ENCODE assay signal across 8 mouse cellular contexts in the genomic region with DNA sequence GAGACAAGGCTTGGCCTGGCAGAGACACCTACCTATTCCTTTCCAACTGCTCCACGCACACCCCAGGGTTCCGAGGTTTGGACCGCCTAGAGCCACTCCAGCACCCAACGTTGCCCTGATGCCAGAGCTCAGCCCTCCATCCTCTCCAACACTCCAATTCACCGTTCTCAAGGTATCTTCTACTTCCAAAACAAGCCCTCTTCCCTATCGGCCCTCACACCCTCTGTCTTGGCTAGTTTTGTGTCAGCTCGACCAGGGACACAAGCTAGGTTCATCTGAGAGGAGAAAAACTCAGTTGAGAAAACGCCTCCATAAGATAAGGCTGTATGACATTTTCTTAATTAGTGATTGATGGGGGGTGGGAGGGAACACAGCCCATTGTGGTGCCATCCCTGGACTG. TPM values are rescaled to one million over a fixed set of nuclear protein-coding genes. Genes with fewer than 3 reads are reported as not detected.
DNase-seq lines count a peak whose midpoint lies in the region; ATAC-seq and TF ChIP-seq lines count a peak whose summit lies in the region.

A gene (minus strand): TSS at position 101 of the 400 bp plus-strand sequence.

- H3K27ac ChIP-seq in lung, embryonic 14.5 days (ENCODE audit: low read depth): peak within 1 kb of the TSS; percentile 78
- peak within 1 kb of the TSS; percentile 75 for H3K27ac ChIP-seq in embryonic facial prominence, embryonic 15.5 days (replicated peaks)
- H3K27ac ChIP-seq in limb, embryonic 11.5 days (replicated peaks; ENCODE audit: low read depth, low read length): no peak within 1 kb of the TSS; the same call in 1 of the 2 replicates

- no peaks in the 10 kb centered on the region for H3K9me3 ChIP-seq in lung, embryonic 14.5 days (ENCODE audit: low read depth, low read length)
- H3K9me3 ChIP-seq in embryonic facial prominence, embryonic 15.5 days (replicated peaks): no peaks in the 10 kb centered on the region
- H3K9me3 ChIP-seq in limb, embryonic 11.5 days (ENCODE audit: control insufficient read depth, low read length): no peaks in the 10 kb centered on the region

- ATAC-seq in lung, embryonic 14.5 days (ENCODE audit: insufficient read depth): no peak
- ATAC-seq in embryonic facial prominence, embryonic 15.5 days (ENCODE audit: insufficient number of reproducible peaks, low FRiP score, low TSS enrichment, low read depth): 0 out of 2 replicates have a peak, but pooled peaks have one; percentile 10
- ATAC-seq in limb, embryonic 11.5 days (ENCODE audit: insufficient number of reproducible peaks, low FRiP score, low TSS enrichment, low read depth): peak; percentile 50; the same call in 1 of the 2 replicates
- ATAC-seq in neutrophil, adult 5-6 weeks (ENCODE audit: extremely low read depth, insufficient number of reproducible peaks, low FRiP score, poor library complexity, severe bottlenecking): no peak

- no peak for DNase-seq in lung, embryonic 14.5 days
- no peak for DNase-seq in lung, postnatal 4 days
- DNase-seq in heart, postnatal 10 days: no peak
- no peak for DNase-seq in limb, embryonic 11.5 days (ENCODE audit: low spot score)
- DNase-seq in cerebellum, postnatal 14 days: no peak
- no peak for DNase-seq in cerebellum, postnatal 10 days

- intact Hi-C loops in heart, postnatal 10 days (cut with DNase I): loop anchor here (2.0 kb wide), 2 partner anchors 16 to 54 kb away; no protein-coding TSS in a partner anchor

- peak within 1 kb of the TSS; percentile 86 for H3K4me3 ChIP-seq in lung, embryonic 14.5 days (ENCODE audit: low read depth, low read length)
- peak within 1 kb of the TSS; percentile 86 for H3K4me3 ChIP-seq in embryonic facial prominence, embryonic 15.5 days (replicated peaks)
- H3K4me3 ChIP-seq in limb, embryonic 11.5 days (ENCODE audit: low read depth, low read length): peak within 1 kb of the TSS; percentile 66

- H3K9ac ChIP-seq in lung, embryonic 14.5 days: peak within 1 kb of the TSS; percentile 94
- H3K9ac ChIP-seq in embryonic facial prominence, embryonic 15.5 days: peak within 1 kb of the TSS; percentile 97
- H3K9ac ChIP-seq in limb, embryonic 11.5 days (ENCODE audit: low read length): peak within 1 kb of the TSS; percentile 96

- WGBS in lung, embryonic 14.5 days: 58% methylated on average over 8 of the region's 8 CpGs
- WGBS in embryonic facial prominence, embryonic 15.5 days: 66% methylated on average over 8 of the region's 8 CpGs
- WGBS in limb, embryonic 11.5 days: 75% methylated on average over 8 of the region's 8 CpGs

- peak within 1 kb of the TSS; percentile 90 for H3K4me2 ChIP-seq in lung, embryonic 14.5 days
- peak within 1 kb of the TSS; percentile 70 for H3K4me2 ChIP-seq in embryonic facial prominence, embryonic 15.5 days (replicated peaks)
- peak within 1 kb of the TSS; percentile 74 for H3K4me2 ChIP-seq in limb, embryonic 11.5 days (ENCODE audit: low read depth, severe bottlenecking)

- TF ChIP-seq CTCF in lung, embryonic 14.5 days (IDR thresholded peaks at IDR 0.05; ENCODE audit: low read depth): no peak

- H3K36me3 ChIP-seq in lung, embryonic 14.5 days (ENCODE audit: insufficient read depth): peaks cover 13% of the 10 kb centered on the region
- peaks cover 7% of the 10 kb centered on the region; the same call in 1 of the 2 replicates for H3K36me3 ChIP-seq in embryonic facial prominence, embryonic 15.5 days
- 0 out of 2 replicates have a peak, but pooled peaks cover under 1% of the 10 kb centered on the region for H3K36me3 ChIP-seq in limb, embryonic 11.5 days (ENCODE audit: control insufficient read depth, insufficient read depth, low read length)

- no peaks in the 10 kb centered on the region for H3K27me3 ChIP-seq in lung, embryonic 14.5 days (ENCODE audit: insufficient read depth, low read length)
- H3K27me3 ChIP-seq in embryonic facial prominence, embryonic 15.5 days: no peaks in the 10 kb centered on the region
- H3K27me3 ChIP-seq in limb, embryonic 11.5 days (ENCODE audit: control insufficient read depth, insufficient read depth, low read length): no peaks in the 10 kb centered on the region

- H3K4me1 ChIP-seq in lung, embryonic 14.5 days (ENCODE audit: insufficient read depth): peaks cover 8% of the 10 kb centered on the region
- peaks cover 16% of the 10 kb centered on the region for H3K4me1 ChIP-seq in embryonic facial prominence, embryonic 15.5 days
- peaks cover 11% of the 10 kb centered on the region for H3K4me1 ChIP-seq in limb, embryonic 11.5 days (ENCODE audit: control insufficient read depth, insufficient read depth, low read length)

RNA-seq across cellular contexts. Expression of the gene that starts here (rescaled TPM):
- 5.1 and 5.4 TPM in 2 replicates for polyA plus RNA-seq in lung, embryonic 14.5 days (2014; fragmentation: Nextera tagmentation; extraction: Ambion mirVana)
- 7.1 and 8.3 TPM in 2 replicates for polyA plus RNA-seq in embryonic facial prominence, embryonic 15.5 days (2015; fragmentation: Nextera tagmentation; extraction: Ambion mirVana)
- 10 to 100 TPM; 81.0 to 83.1 TPM for total RNA-seq in heart, postnatal 10 days (2021)
- 3.9 and 4.4 TPM in 2 replicates for polyA plus RNA-seq in limb, embryonic 11.5 days (2014; fragmentation: Nextera tagmentation; extraction: Ambion mirVana)
- 15.6 and 16.6 TPM in 2 replicates for total RNA-seq in neutrophil, adult 5-6 weeks (2017)

Comparison
In these comparisons a context has a peak if more than half of its experiments do, and no peak if none do; other contexts are left out.
1. ATAC-seq: peak in embryonic facial prominence, embryonic 15.5 days (single experiment) and limb, embryonic 11.5 days (single experiment); none in lung, embryonic 14.5 days (single experiment) and neutrophil, adult 5-6 weeks (single experiment).
2. Peak in every context shown above with its lines, with median percentiles within 50 percentile points of each other: H3K4me2 ChIP-seq, H3K4me3 ChIP-seq and H3K9ac ChIP-seq.